Mouse (Mus musculus) adrenal gland, adult 18-20 months (tissue): ENCODE results near the gene Esp23. TPM values are rescaled to one million over a fixed set of nuclear protein-coding genes. Genes with fewer than 3 reads are reported as not detected.
"Not testable (repeated sequence)": the region's sequence is repeated elsewhere in the genome, so short reads cannot be mapped to it uniquely, and the experiment has no call there.

Experiments
- DNase-seq, 2 experiments: peaks; one replicate each; pipeline ENCODE4 v3.0.0; 2021 to 2022; ENCODE audit warnings: low spot score in 2 of 2
- long read RNA-seq, 2 experiments: library from polyadenylated mRNA; stranded (forward); transcript quantifications; one replicate each; pipeline ENCODE4 v2.0.0; 2021
- total RNA-seq, 2 experiments: library from RNA; stranded (reverse); gene quantifications; 1 replicate in 1 of 2; 2 replicates in 1 of 2; pipeline ENCODE4 v1.2.3; 2021

Esp23 gene
- not detected for total RNA-seq
- long read RNA-seq, experiment 1: 0 reads
- long read RNA-seq, experiment 2: 0 reads

GRCm38 (mm10) chr17:39076937-39077336, at the start of gene Esp23:
Gene Esp23 (minus strand): TSS chr17:39077037.
- no peak for DNase-seq

- not testable (repeated sequence) for DNase-seq
Measured at GRCm38 (mm10) chr17:39107126-39107525, 30.3 kb upstream of the Esp23 start.

GRCm38 (mm10) chr17:39095034-39095433, 18.2 kb upstream of the Esp23 start, which contains the start of gene Esp22:
Gene Esp22 (plus strand): TSS chr17:39095334.
- no peak for DNase-seq

GRCm38 (mm10) chr17:39063641-39064040, 13.2 kb downstream of the Esp23 start:
- no peak for DNase-seq

GRCm38 (mm10) chr17:39043241-39043640, 33.6 kb downstream of the Esp23 start, which contains the start of gene Gm21903:
Gene Gm21903 (minus strand): TSS chr17:39043341.
- no peak for DNase-seq

GRCm38 (mm10) chr17:39036395-39036794, 40.4 kb downstream of the Esp23 start, which contains the start of gene Esp24:
Gene Esp24 (plus strand): TSS chr17:39036695.
- not testable (repeated sequence) for DNase-seq

Other genes with a start within 250 kb of the Esp23 start
- gene Esp24, start 40.3 kb downstream of the Esp23 start, total RNA-seq: not detected
- gene Gm21903, start 33.7 kb downstream of the Esp23 start, total RNA-seq: not detected
- gene Esp22, start 18.3 kb upstream of the Esp23 start, total RNA-seq: not detected